Mouse (Mus musculus) left cerebral cortex, postnatal 36 days (tissue): ENCODE data around the gene Rnf141. TPM values are rescaled to one million over a fixed set of nuclear protein-coding genes. Genes with fewer than 3 reads are reported as not detected.

ENCODE experiments used
- DNase-seq, 2 experiments: peaks; one replicate each; pipeline ENCODE4 v3.0.0; 2021 to 2022; ENCODE audit warnings: low spot score in 2 of 2, mixed read lengths in 1 of 2
- intact Hi-C: fragments of 180-260 bp; cut with DNase I; formaldehyde crosslinking; loops from one replicate; pipeline ENCODE4 v1.15.1; 2025
- microRNA-seq: library from miRNA; unstranded; fragments of <30 nt; microRNA quantifications from one replicate; pipeline ENCODE4 v1.2.0, GENCODE M21; 2022
- total RNA-seq, 2 experiments: library from RNA; stranded (reverse); gene quantifications; 2 replicates each; pipeline ENCODE4 v1.2.3; 2021

Rnf141 gene
- total RNA-seq, 2 experiments from 2014 or later, result 70.1 to 79.3 TPM

DNA sequence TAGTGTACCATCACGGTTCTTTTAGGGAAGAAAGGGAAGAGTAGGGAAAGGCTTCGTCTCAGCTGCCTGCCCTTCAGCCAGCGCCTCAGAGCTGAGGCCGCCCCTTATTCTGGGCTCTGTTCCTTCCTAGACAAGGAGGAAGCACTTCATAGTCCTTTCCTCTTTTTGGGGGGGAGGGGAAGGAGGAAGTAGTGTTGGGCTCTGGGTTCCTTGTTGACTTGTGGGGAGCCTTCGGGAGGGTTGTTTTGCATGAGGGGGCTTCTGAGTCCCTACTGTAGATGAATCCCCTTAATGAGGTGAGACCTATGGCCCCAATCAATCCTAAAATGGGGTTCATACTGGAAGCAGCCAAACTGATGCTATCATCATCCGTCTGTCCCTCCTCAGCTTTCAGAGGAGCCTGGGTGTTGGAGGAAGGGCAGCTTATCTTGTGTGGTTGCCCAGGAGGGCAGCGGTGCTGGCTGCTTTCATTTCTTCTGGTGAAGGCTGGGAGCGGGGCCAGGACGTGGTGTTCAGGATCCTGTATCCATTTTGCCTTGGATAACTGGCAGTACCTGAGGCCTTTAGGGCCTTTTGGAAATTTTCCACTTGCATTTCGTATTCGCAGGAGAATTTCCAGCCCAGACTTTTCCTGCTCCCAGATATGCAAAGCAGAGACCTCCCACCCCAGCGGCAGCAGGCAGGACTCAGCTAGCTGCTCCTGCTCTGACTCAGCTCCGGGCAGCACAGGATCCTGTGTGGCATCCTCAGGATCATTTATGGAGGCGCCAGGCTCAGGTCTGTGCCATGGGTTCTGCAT is 70.9 kb downstream of the Rnf141 start:
- intact Hi-C loops, result no loop called here
- DNase-seq, result peak; percentile 53 to 56

DNA sequence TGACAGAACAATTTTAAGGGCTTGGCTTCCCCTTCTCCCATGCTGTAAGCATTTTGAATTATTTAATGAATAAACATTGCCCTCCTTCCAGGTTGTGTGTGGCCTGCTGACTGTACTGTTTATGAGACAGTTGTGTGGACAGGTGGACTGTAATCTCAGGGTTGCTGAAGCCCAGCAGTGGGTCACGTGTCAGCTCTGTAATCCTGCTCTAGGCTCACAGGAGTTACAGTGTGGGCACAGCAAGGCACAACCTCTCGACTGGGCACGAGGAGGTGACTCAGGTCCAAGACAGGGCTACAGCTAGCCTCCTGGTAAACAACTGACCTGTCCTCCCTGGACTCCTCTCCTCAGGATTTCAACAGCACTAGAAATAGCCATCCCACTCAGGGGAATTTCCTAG is 71.9 kb downstream of the Rnf141 start:
- intact Hi-C loops, result no loop called here
- no peak for DNase-seq

GRCm38 (mm10) chr7:110770949-110771348 is 73.3 kb downstream of the Rnf141 start:
- intact Hi-C loops, result no loop called here
- DNase-seq, result no peak

- DNase-seq, result peak in 1 of 2 experiments; percentile 35
- intact Hi-C loops, result loop anchor here (5.0 kb wide), 1 partner anchor 33 kb away; no protein-coding TSS in a partner anchor
Measured at GRCm38 (mm10) chr7:110769094-110769493, 75.2 kb downstream of the Rnf141 start.

DNA sequence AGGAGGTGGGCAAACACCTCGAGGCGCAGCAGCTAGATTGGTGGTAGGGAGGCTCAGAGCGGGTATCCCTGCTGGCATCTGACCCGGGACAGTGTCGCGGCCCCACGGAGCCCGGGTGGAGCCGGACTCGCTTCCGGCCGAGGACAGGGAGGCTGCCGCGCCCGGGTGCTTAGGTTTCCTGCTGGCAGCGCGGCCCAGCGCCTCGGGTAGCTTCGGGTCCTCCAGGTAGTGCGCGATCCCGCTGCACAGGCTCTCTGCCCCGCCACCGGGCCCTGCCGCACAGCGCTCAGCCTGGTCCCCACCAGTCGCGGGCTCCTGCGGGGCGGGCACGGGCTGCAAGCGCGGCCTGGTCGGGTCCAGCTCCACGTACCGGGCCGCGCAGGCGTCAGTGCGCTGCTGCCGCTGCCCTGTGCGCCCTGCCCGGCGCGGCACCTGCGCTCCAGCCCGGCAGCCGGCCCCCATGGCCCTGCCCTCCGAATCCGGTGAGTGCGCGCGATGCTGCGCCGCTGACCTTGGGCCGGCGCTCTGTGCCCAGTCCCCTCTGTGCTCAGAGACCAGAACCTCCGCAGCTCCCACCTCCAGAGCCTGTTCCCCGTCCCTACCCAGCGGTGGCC is 75.7 kb downstream of the Rnf141 start:
- DNase-seq, result peak; percentile 53 to 72
- intact Hi-C loops, result loop anchor here (5.0 kb wide), 1 partner anchor 34 kb away; no protein-coding TSS in a partner anchor

DNA sequence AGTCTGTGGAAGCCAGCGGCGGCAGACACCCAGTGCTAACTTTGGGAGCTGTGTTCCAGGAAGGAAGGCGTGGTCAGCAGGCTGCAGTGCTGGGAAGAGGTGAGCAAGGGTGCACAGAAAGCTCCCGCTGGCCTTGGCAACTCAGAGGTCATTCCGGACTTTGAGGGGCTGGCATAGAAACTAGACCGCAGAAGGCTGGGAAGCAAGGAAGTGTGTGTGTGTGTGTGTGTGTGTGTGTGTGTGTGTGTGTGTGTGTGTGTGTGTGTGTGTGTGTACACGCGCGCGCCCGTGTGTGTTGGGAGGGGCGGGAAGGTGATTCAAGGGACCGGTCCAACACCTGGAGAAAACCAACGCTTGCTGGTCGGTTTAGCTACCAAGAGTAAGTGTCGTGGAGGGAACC is 76.3 kb downstream of the Rnf141 start, which contains the start of gene Ampd3:
Gene Ampd3, plus strand, starts transcription at position 206 of the 400 bp plus-strand sequence.
- DNase-seq, result peak in 1 of 2 experiments; percentile 16
- intact Hi-C loops, result loop anchor here (5.0 kb wide), 1 partner anchor 34 kb away; no protein-coding TSS in a partner anchor

- no peak for DNase-seq
- intact Hi-C loops, result no loop called here
Measured at GRCm38 (mm10) chr7:110762605-110763180, 81.6 kb downstream of the Rnf141 start.

DNA sequence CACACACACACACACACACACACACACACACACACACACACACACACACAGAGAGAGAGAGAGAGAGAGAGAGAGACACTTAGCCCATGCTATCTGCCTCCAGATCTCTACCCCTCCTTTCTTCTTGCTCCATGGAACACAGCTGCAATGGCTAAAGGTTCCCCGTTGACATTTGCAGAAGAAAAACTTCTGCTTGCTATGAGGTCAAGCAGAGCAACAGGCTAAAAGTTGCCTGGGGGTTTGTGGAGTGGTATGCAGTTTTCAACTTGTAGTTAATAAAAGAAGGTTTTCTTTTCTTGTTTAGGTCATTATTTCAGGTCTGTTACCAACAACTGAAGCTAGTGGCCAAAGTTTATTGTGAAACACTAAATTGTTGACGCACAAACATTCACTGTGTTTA is 87.8 kb downstream of the Rnf141 start:
- intact Hi-C loops, result no loop called here

DNA sequence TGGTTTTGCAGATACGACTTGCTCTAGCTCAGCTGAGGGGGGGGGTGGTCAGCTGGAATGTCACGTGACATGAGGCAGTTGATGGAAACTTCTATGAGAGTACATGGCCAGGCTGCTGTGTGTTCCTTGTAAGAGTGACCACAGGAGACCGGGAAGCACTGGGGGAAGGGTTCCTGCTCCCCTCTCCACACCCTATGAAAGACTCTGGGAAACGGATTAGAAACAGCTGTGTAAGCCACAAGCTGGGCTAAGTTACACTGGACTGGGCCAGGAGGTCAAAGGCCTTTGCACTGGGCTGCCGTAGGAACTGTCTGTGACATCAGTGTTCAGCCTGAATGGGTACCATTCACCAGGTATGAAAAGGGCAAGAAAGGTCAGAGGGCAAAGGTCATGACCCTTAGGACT is 90.3 kb downstream of the Rnf141 start:
- no peak for DNase-seq
- intact Hi-C loops, result no loop called here

More for the DNA sequence above, 87.8 kb downstream of the Rnf141 start:
- DNase-seq, result no peak

DNA sequence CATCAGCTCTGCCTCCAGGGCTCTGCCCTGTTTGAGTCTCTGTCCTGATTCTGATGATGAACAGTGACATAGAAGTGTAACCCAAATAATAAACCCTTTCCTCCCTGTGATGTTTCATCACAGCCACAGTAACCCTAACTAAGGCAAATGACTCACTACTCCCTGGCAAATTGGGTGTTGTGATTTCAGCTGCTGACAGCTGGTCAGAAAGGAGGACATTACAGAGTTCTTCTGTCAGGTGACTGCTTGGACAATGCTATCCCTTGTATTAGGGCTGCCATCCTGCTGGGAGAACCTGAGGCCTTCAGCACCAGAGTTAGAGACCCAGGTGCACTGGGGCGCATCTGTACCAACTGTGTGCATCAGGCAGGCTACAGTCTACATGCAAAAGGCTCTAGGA is 90.9 kb downstream of the Rnf141 start:
- no peak for DNase-seq
- intact Hi-C loops, result no loop called here

DNA sequence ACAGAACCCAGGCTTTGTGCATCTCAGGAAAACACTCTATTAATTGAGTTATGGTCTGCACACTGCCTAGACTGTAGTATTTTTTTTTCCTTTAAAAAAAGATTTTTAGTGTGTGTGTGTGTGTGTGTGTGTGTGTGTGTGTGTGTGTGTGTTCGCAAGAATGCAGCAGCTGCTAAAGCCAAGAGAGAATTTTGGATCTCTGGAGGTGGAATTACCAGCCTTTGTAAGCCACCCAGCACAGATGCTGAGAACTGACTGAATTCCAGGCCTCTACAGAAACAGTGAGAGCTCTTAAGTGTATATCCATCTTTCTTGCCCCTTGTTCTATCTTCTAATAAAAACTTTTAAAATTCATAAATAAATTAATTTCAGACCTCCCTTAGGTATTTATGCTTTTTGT is 92.6 kb downstream of the Rnf141 start:
- intact Hi-C loops, result no loop called here
- DNase-seq, result no peak

DNA sequence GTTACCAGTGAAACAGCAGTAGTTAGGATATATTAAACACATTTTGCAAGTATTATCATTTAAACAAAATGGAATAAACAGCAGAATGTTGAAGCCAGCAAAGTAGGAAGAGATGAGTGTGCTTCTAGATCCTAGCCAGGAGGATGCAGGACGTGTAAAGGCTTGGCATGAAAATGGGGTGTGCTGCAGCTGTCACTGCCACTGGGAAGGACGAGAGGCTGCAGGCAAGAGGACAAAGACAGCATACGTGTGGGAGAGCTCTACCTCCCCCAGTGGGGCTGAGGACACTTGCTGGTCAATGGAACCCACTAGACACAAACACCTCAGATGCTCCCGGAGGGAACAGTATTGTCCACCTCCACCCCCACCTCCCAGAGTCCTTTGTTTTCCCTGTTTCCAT is 93.4 kb downstream of the Rnf141 start:
- DNase-seq, result no peak
- intact Hi-C loops, result no loop called here

Small RNA genes lying within 50 kb of the gene (microRNA-seq; reads per million reads assigned to microRNA genes)
- not detected for gene Gm47282

Other genes with a start within 250 kb of the Rnf141 start
- gene Sbf2, start 229.5 kb downstream of the Rnf141 start, total RNA-seq, result 10 to 100 TPM; 46.1 to 69.2 TPM
- gene Adm, start 216.8 kb downstream of the Rnf141 start, total RNA-seq, result 1 to 10 TPM; 2.4 to 2.9 TPM
- gene Ampd3, start 76.3 kb downstream of the Rnf141 start, total RNA-seq, result 10 to 100 TPM; 19.7 to 25.4 TPM
- 1 to 10 TPM in 1 of 2 experiments, under 1 TPM in 1; 0.99 to 2.1 TPM for gene Lyve1, start 18.8 kb upstream of the Rnf141 start, total RNA-seq
- 1 to 10 TPM; 2.7 to 3.2 TPM for gene Mrvi1, start 138.0 kb upstream of the Rnf141 start, total RNA-seq
- gene Ctr9, start 184.5 kb upstream of the Rnf141 start, total RNA-seq, result 10 to 100 TPM; 37.7 to 53.9 TPM
- gene Eif4g2, start 238.6 kb upstream of the Rnf141 start, total RNA-seq, result 100 to 1,000 TPM; 631 to 651 TPM